Mouse (Mus musculus) erythroblast, embryonic 14.5 days (primary cell): Measurements from ENCODE around the gene Dnmt3a.

ENCODE experiments used
- GATA1 ChIP-seq: IDR thresholded peaks from 2 replicates; pipeline ENCODE4 v1.6.1; 2012; ENCODE audit warnings: low read length, inconsistent platforms, mixed read lengths
- TAL1 ChIP-seq: IDR thresholded peaks from 3 replicates; pipeline ENCODE4 v1.6.1; 2012; ENCODE audit warnings: low read length, inconsistent platforms, mixed read lengths

DNA sequence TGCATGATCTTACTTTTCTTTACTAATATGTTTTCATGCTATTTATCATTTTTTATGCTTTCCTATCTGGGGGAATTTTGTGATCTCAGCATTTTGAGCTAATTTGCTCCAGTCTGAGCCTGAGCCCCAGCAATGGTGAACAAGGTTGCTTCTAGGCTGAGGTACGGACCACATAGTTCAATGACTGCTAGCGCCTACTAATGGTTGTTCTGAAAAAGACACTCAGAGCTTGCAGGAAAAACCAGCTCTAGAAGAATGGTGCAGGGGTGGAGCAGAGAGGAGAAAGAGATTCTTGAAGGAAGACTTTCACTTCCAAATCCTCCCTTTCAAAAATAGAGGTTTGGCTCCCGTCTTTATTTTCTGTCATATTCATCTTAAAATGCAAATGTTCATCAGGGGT is 150.5 kb downstream of the Dnmt3a start:
- TF ChIP-seq TAL1 (no peak), GATA1 (no peak)
